Mouse (Mus musculus): ENCODE measurements around the gene Tnfrsf11a. TPM values are rescaled to one million over a fixed set of nuclear protein-coding genes. Genes with fewer than 3 reads are reported as not detected.

Tnfrsf11a gene
- total and polyA plus RNA-seq, 2 experiments from 2014 or later, result 0.34 to 0.53 TPM

- ATAC-seq (ENCODE audit: insufficient read depth, low read depth) (no peak), DNase-seq (ENCODE audit: low spot score) (no peak)
- 96% methylated on average over 1 of the region's 1 CpGs for WGBS
- TF ChIP-seq CTCF (IDR thresholded peaks at IDR 0.05; ENCODE audit: low read depth) (no peak), EP300 (IDR thresholded peaks at IDR 0.05; ENCODE audit: low read depth) (no peak)
- no peak overlapping the region for H3K9ac ChIP-seq (replicated peaks; ENCODE audit: low read depth, low read length)
- no peak overlapping the region for H3K27ac ChIP-seq (ENCODE audit: low read depth)
- H3K4me3 ChIP-seq (ENCODE audit: low read depth, low read length), result no peak overlapping the region
- H3K9me3 ChIP-seq (replicated peaks; ENCODE audit: control insufficient read depth, low read length), result no peaks in the 10 kb centered on the region
- peaks cover 72% of the 10 kb centered on the region for H3K36me3 ChIP-seq (replicated peaks; ENCODE audit: control insufficient read depth, insufficient read depth, low read length)
- H3K4me1 ChIP-seq (ENCODE audit: control insufficient read depth, insufficient read depth), result no peaks in the 10 kb centered on the region
- H3K4me2 ChIP-seq (ENCODE audit: low read depth, low read length), result no peak overlapping the region
- H3K27me3 ChIP-seq (ENCODE audit: control insufficient read depth, insufficient read depth, low read length), result no peaks in the 10 kb centered on the region
Measured at GRCm38 (mm10) chr1:105746444-105746843, 34.1 kb upstream of the Tnfrsf11a start.

- WGBS, result 85% methylated on average over 5 of the region's 5 CpGs
- DNase-seq (ENCODE audit: low spot score), result no peak
- no peak for ATAC-seq (ENCODE audit: insufficient read depth, low read depth)
- Histone ChIP-seq H3K27ac (ENCODE audit: low read depth) (no peak overlapping the region), H3K4me2 (ENCODE audit: low read depth, low read length) (no peak overlapping the region), H3K9ac (replicated peaks; ENCODE audit: low read depth, low read length) (no peak overlapping the region), H3K4me3 (ENCODE audit: low read depth, low read length) (no peak overlapping the region), H3K9me3 (replicated peaks; ENCODE audit: control insufficient read depth, low read length) (no peaks in the 10 kb centered on the region), H3K27me3 (ENCODE audit: control insufficient read depth, insufficient read depth, low read length) (no peaks in the 10 kb centered on the region), H3K36me3 (replicated peaks; ENCODE audit: control insufficient read depth, insufficient read depth, low read length) (peaks cover 70% of the 10 kb centered on the region), H3K4me1 (ENCODE audit: control insufficient read depth, insufficient read depth) (no peaks in the 10 kb centered on the region)
- no peak for TF ChIP-seq EP300 (IDR thresholded peaks at IDR 0.05; ENCODE audit: low read depth)
- TF ChIP-seq CTCF (IDR thresholded peaks at IDR 0.05; ENCODE audit: low read depth), result no peak
Measured at GRCm38 (mm10) chr1:105746858-105747596, 33.5 kb upstream of the Tnfrsf11a start.

GRCm38 (mm10) chr1:105748091-105748799, 32.3 kb upstream of the Tnfrsf11a start:
- ATAC-seq (ENCODE audit: insufficient read depth, low read depth), result no peak
- no peaks in the 10 kb centered on the region for H3K4me1 ChIP-seq (ENCODE audit: control insufficient read depth, insufficient read depth)
- DNase-seq (ENCODE audit: low spot score), result no peak
- peaks cover 69% of the 10 kb centered on the region for H3K36me3 ChIP-seq (replicated peaks; ENCODE audit: control insufficient read depth, insufficient read depth, low read length)
- H3K9ac ChIP-seq (replicated peaks; ENCODE audit: low read depth, low read length), result no peak overlapping the region
- no peak overlapping the region for H3K4me3 ChIP-seq (ENCODE audit: low read depth, low read length)
- TF ChIP-seq CTCF (IDR thresholded peaks at IDR 0.05; ENCODE audit: low read depth) (no peak), EP300 (IDR thresholded peaks at IDR 0.05; ENCODE audit: low read depth) (no peak)
- H3K4me2 ChIP-seq (ENCODE audit: low read depth, low read length), result no peak overlapping the region
- H3K27me3 ChIP-seq (ENCODE audit: control insufficient read depth, insufficient read depth, low read length), result no peaks in the 10 kb centered on the region
- H3K9me3 ChIP-seq (replicated peaks; ENCODE audit: control insufficient read depth, low read length), result no peaks in the 10 kb centered on the region
- H3K27ac ChIP-seq (ENCODE audit: low read depth), result no peak overlapping the region
- WGBS, result 99% methylated on average over 4 of the region's 4 CpGs

GRCm38 (mm10) chr1:105752196-105752595, 28.3 kb upstream of the Tnfrsf11a start:
- Histone ChIP-seq H3K36me3 (replicated peaks; ENCODE audit: control insufficient read depth, insufficient read depth, low read length) (peaks cover 56% of the 10 kb centered on the region), H3K27ac (ENCODE audit: low read depth) (no peak overlapping the region), H3K4me1 (ENCODE audit: control insufficient read depth, insufficient read depth) (no peaks in the 10 kb centered on the region), H3K9ac (replicated peaks; ENCODE audit: low read depth, low read length) (no peak overlapping the region), H3K27me3 (ENCODE audit: control insufficient read depth, insufficient read depth, low read length) (no peaks in the 10 kb centered on the region), H3K4me2 (ENCODE audit: low read depth, low read length) (no peak overlapping the region), H3K4me3 (ENCODE audit: low read depth, low read length) (no peak overlapping the region), H3K9me3 (replicated peaks; ENCODE audit: control insufficient read depth, low read length) (no peaks in the 10 kb centered on the region)
- DNase-seq (ENCODE audit: low spot score) (no peak), ATAC-seq (ENCODE audit: insufficient read depth, low read depth) (no peak)
- TF ChIP-seq EP300 (IDR thresholded peaks at IDR 0.05; ENCODE audit: low read depth) (no peak), CTCF (IDR thresholded peaks at IDR 0.05; ENCODE audit: low read depth) (no peak)
- WGBS, result 67% methylated on average over 4 of the region's 4 CpGs

GRCm38 (mm10) chr1:105752944-105753343, 27.6 kb upstream of the Tnfrsf11a start:
- no peak overlapping the region for H3K4me2 ChIP-seq (ENCODE audit: low read depth, low read length)
- no peaks in the 10 kb centered on the region for H3K27me3 ChIP-seq (ENCODE audit: control insufficient read depth, insufficient read depth, low read length)
- ATAC-seq (ENCODE audit: insufficient read depth, low read depth), result no peak
- TF ChIP-seq CTCF (IDR thresholded peaks at IDR 0.05; ENCODE audit: low read depth) (no peak), EP300 (IDR thresholded peaks at IDR 0.05; ENCODE audit: low read depth) (no peak)
- WGBS, result 91% methylated on average over 1 of the region's 1 CpGs
- no peak overlapping the region for H3K4me3 ChIP-seq (ENCODE audit: low read depth, low read length)
- H3K9me3 ChIP-seq (replicated peaks; ENCODE audit: control insufficient read depth, low read length), result no peaks in the 10 kb centered on the region
- no peak overlapping the region for H3K27ac ChIP-seq (ENCODE audit: low read depth)
- no peak for DNase-seq (ENCODE audit: low spot score)
- H3K9ac ChIP-seq (replicated peaks; ENCODE audit: low read depth, low read length), result no peak overlapping the region
- H3K36me3 ChIP-seq (replicated peaks; ENCODE audit: control insufficient read depth, insufficient read depth, low read length), result peaks cover 52% of the 10 kb centered on the region
- no peaks in the 10 kb centered on the region for H3K4me1 ChIP-seq (ENCODE audit: control insufficient read depth, insufficient read depth)

All from heart, postnatal 0 days (tissue).